Mouse (Mus musculus) adrenal gland (tissue): ENCODE results near the gene Tmem143.
"Not testable (repeated sequence)": the region's sequence is repeated elsewhere in the genome, so short reads cannot be mapped to it uniquely, and the experiment has no call there.

Experiments used
- intact Hi-C: fragments of 180-260 bp; cut with DNase I; formaldehyde crosslinking; loops from one replicate; pipeline ENCODE4 v1.15.1; 2025
- long read RNA-seq, 2 experiments: library from polyadenylated mRNA; unstranded; transcript quantifications; one replicate each; pipeline ENCODE4 v2.0.0; 2020; ENCODE audit warnings: borderline replicate concordance in 1 of 2; ENCODE audit not compliant: insufficient replicate concordance in 1 of 2

Gene Tmem143
- long read RNA-seq, experiment 1, full-length matches to known transcripts, result 2 of 4 reads
- long read RNA-seq, experiment 1, partial matches to known transcripts, result 1 of 4 reads
- long read RNA-seq, experiment 1, other reads (novel, unspliced or antisense), result 1 of 4 reads
- long read RNA-seq, experiment 2, partial matches to known transcripts, result 1 of 5 reads
- long read RNA-seq, experiment 2, other reads (novel, unspliced or antisense), result 1 of 5 reads

GRCm38 (mm10) chr7:45896517-45897257 is at the start of gene Tmem143, which contains the start of gene Syngr4:
Gene Tmem143, plus strand, starts transcription at chr7:45896941.
Gene Syngr4, minus strand, starts transcription at chr7:45896714.
- intact Hi-C loops, result no loop called here

- intact Hi-C loops, result no loop called here
These were observed 48.2 kb upstream of the Tmem143 start for GRCm38 (mm10) chr7:45848447-45849027.

- intact Hi-C loops, result no loop called here
These were observed 46.1 kb upstream of the Tmem143 start for GRCm38 (mm10) chr7:45850661-45851060.

GRCm38 (mm10) chr7:45853089-45853488 is 43.7 kb upstream of the Tmem143 start:
- intact Hi-C loops, result no loop called here

GRCm38 (mm10) chr7:45856950-45857901 is 39.5 kb upstream of the Tmem143 start:
- intact Hi-C loops, result no loop called here

- intact Hi-C loops, result no loop called here
These were observed 37.7 kb upstream of the Tmem143 start for GRCm38 (mm10) chr7:45859008-45859407.

- intact Hi-C loops, result no loop called here
These were observed 33.9 kb upstream of the Tmem143 start for GRCm38 (mm10) chr7:45862804-45863203.

- intact Hi-C loops, result no loop called here
These were observed 32.3 kb upstream of the Tmem143 start for GRCm38 (mm10) chr7:45864435-45864834.

- intact Hi-C loops, result no loop called here
These were observed 30.5 kb upstream of the Tmem143 start for GRCm38 (mm10) chr7:45865925-45866910.

GRCm38 (mm10) chr7:45867871-45868270 is 28.9 kb upstream of the Tmem143 start:
- intact Hi-C loops, result no loop called here

- intact Hi-C loops, result no loop called here
These were observed 27.6 kb upstream of the Tmem143 start for GRCm38 (mm10) chr7:45869107-45869670.

GRCm38 (mm10) chr7:45869787-45870186 is 27.0 kb upstream of the Tmem143 start:
- intact Hi-C loops, result loop anchor here (5.0 kb wide), 2 partner anchors 37 to 138 kb away; partner anchors contain the start of gene Grwd1

GRCm38 (mm10) chr7:45870282-45871058 is 26.3 kb upstream of the Tmem143 start:
- intact Hi-C loops, result loop anchor here (5.0 kb wide), 2 partner anchors 38 to 137 kb away; partner anchors contain the start of gene Grwd1

GRCm38 (mm10) chr7:45872624-45873023 is 24.1 kb upstream of the Tmem143 start, which contains the start of gene Kdelr1:
Gene Kdelr1, plus strand, starts transcription at chr7:45872772.
- intact Hi-C loops, result loop anchor here (2.0 to 5.0 kb wide), 3 partner anchors 40 to 135 kb away; partner anchors contain the start of gene Grwd1

GRCm38 (mm10) chr7:45873061-45873947 is 23.4 kb upstream of the Tmem143 start:
- intact Hi-C loops, result loop anchor here (2.0 to 5.0 kb wide), 3 partner anchors 41 to 134 kb away; partner anchors contain the start of gene Grwd1

- intact Hi-C loops, result no loop called here
These were observed 19.8 kb upstream of the Tmem143 start for GRCm38 (mm10) chr7:45876895-45877294.

- intact Hi-C loops, result not testable (repeated sequence)
These were observed 18.5 kb upstream of the Tmem143 start, which contains the start of gene Grin2d for GRCm38 (mm10) chr7:45878278-45878677. Gene Grin2d, minus strand, starts transcription at chr7:45878378.
